Mouse (Mus musculus): ENCODE data around the gene B9d2. TPM values are rescaled to one million over a fixed set of nuclear protein-coding genes. Genes with fewer than 3 reads are reported as not detected.

Gene B9d2
- total RNA-seq, 1 experiment from 2014 or later: 17.8 TPM

DNA sequence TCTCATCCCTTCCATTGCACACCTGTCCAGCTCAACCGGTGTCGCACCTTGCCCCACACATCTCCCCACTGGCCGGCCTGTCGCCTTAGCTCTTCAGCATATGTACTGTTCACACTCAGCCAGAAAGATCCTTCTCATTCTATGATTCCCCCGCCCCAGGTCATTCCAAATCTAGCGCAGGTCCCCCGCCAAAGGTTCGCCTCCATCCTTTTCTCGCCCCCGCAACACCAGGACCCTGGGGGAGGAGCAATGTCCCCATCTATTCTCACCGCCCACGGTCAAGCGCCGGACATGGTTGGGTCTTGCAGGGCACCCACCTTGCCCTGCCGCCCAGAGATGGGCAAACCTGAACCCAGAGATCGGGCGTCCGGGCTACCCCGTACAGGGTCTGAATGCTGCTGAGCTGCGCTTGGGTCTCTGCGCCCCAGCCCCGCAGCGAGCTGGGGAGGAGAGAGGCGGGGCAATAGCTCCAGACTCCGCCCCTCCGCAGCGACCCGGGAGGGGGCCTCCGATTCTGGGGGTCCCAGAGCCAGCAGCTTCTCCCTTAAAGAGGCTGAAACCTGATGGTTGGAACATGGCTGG is 5.8 kb upstream of the B9d2 start, which contains the start of gene Tmem91:
Gene Tmem91, minus strand, starts transcription at position 448 of the 582 bp plus-strand sequence.
- DNase-seq: no peak

DNA sequence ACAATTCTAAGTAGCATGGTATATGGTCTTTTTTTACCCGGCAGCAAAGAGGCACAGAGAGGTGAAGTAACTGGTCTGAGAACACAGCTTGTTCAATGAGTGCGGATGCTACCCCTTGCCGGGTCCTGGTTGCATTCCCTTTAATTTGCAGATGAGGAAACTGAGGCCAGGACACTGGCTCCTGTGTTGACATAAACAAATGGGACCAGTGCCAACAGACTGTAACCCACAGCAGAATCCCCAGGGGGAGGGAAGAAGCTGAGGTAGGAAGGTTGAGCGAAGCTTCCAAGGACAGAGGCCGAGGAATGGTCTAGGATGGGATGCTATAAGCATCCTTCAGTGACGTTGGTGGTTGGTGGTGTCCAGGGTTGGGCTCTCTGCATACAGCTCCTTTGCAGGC is 5.2 kb upstream of the B9d2 start:
- DNase-seq: no peak

DNA sequence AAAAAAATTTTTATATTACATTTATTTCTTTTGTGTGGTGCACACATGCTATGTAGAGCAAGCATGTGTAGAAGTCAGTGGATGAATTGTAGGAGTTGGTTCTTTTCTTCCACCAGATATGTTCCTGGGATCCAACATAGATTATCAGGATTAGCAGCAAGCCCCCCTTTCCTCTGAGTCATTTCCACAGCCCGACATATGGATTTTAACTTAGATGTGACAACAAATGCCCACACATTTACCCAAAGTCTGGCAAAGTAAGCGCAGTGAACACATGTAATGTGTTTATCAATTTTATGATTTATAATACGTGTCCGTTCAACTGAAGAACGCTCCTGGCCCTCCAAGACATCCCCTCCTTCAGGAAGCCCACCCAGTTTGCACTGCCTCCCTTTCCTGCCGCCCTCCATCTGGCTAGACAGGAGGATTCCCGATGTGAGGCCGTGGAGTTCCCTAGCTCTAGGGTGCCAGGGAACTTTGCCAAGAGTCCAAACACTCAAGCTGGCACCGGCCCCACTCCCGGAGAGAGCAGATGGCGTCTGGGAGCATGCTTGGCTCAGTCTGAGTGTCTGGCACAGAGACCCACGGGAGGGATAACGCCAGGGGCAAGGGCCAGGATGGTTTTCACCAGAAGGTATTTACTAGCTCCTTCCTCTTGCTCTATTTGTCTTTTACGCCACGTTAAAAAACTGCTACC is 4.3 kb upstream of the B9d2 start:
- DNase-seq: peak; percentile 86

DNA sequence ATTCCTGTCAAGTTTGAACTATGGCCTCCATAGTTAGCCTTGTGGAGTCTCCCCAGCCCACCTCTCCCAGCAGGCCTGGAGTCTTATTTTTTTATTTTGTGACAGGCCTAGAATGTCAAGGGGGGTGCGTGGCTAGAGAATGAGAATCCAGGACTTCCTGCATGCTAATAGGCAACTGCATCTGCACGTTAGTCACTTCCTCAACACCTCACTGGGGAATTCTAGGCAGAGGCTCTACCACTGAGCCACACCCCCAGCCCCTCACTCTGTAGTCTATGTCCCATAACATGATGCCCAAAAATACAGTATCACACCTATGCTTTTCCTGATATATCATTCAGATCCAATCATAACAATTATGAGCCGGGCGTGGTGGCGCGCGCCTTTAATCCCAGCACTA is 3.6 kb upstream of the B9d2 start:
- no peak for DNase-seq

DNA sequence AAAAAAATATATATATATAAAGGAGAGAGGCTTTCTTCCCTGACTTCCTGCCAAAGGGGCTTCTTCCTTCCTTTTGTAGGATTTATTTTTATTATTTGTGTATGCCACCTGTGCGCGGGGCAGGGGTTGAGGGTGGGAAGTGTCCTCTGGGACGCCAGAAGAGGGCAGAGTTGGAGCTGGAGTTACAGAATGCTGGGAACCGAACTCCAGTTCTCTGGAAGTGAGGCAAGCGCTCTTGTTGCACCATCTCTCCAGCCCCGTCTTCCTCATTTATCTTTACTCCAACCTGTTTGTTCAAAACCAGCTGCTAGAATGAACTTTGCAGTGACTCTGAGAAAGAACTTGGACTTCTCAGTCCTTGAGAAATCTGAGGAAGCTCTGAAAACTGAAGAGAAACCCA is 609 bp upstream of the B9d2 start:
- DNase-seq: no peak

DNA sequence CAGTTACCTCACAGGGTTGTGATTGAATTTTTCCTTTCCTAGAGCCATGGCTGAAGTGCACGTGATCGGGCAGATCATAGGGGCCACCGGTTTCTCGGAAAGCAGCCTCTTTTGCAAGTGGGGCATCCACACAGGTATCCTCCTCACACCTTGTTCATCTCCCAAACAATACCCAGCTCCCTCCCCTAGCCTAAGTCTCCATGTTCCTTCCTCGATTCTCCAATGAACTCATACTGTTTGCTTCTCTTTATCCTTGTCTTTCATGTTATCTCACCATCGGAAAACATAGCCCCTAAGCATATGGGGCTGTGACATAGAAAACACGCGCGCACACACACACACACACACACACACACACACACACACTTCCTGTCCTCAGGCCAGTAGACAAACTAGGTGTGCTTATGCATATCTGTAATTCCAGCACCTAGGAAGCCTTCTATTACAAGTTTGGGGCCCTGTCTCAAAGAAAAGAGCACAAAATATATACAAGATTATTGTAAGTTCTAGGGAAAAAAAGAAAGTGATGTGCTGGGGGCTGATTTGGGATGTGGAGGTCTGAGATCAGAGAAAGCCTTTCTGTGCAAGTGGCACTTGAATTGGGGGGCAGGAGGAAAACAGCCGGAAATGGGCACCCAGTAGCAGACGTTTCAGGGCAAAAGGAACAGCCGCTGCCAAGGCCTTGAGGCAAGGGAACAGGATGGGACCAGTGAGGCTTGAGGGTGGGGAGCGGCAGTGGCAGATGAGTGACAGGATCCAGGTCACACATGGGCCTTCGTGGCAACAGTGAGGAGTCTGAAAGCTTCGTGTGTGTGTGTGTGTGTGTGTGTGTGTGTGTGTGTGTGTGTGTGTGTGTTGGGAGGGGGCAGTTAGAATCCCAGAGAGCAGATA is 1.0 kb downstream of the B9d2 start:
- no peak for DNase-seq

DNA sequence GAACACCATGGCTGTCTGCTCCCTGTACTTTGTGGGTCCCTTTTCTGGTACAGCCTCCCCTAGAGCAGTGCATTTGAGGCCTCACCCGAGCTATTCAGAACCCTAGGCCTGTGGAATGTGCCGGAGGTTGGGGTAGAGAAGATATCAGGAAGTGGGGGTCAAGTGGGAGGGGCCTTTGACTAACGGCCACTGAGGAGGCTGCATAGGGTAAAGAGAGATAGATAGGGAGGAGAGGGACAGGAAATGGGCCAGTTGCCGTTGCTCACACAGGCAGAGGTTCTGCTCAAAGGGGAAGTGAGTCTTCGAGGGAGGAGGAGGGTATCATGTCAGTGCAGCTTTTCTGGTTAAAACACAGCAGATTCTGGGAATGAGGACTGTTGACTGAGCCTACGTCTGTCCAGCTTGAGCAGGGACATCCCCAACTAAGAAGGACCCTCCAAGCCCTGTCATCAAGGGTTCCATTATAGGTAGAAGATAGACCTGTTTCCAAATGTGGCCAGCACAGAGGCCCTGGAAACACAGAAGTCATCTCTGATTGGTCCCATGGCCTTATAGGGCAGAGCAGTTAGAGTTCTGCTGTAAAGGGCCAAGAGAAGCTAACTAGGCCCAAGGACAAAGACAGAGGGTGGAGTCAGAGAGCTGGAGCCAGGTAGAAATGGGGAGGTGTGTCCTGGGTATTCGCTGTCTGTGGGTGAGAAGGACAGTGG is 3.0 kb downstream of the B9d2 start:
- no peak for DNase-seq

DNA sequence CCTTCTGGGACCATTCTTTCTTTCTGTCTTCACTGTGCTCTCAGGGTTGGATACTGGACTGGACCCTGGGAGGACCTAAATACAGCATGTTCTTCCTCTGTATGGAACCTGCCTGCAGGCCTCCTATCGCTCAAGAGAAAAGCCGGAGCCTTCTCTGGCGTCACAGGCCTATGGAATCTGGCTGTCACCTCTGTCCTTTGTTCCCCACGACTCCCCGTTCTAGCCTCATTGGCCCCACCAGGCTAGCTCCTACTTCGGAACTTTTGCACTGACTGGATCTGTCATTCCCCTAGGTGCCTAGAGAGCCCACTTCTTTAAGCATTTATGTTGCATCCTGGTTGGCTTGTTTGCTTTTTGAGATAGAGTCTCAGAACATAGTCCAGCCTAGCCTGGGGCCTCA is 4.1 kb downstream of the B9d2 start:
- DNase-seq: no peak

DNA sequence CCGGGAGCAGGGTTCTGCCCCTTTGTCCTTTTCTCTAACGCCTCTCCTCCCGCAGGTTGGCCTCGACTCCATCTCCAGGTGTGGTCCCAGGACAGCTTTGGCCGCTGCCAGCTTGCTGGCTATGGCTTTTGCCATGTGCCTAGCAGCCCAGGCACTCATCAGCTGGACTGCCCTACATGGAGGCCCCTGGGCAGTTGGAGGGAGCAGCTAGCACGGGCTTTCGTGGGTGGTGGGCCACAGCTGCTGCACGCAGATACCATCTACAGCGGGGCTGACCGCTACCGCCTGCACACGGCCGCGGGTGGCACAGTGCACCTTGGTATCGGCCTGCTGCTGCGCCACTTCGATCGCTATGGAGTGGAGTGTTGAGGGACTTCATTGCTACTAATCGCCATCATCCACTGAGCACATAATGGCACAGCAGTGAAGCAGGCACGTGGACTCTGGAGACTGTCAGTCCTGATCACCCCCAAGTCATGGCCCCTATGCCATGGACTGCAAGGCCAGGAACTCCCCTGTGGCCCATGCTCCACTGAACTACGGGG is 5.4 kb downstream of the B9d2 start:
- no peak for DNase-seq

DNA sequence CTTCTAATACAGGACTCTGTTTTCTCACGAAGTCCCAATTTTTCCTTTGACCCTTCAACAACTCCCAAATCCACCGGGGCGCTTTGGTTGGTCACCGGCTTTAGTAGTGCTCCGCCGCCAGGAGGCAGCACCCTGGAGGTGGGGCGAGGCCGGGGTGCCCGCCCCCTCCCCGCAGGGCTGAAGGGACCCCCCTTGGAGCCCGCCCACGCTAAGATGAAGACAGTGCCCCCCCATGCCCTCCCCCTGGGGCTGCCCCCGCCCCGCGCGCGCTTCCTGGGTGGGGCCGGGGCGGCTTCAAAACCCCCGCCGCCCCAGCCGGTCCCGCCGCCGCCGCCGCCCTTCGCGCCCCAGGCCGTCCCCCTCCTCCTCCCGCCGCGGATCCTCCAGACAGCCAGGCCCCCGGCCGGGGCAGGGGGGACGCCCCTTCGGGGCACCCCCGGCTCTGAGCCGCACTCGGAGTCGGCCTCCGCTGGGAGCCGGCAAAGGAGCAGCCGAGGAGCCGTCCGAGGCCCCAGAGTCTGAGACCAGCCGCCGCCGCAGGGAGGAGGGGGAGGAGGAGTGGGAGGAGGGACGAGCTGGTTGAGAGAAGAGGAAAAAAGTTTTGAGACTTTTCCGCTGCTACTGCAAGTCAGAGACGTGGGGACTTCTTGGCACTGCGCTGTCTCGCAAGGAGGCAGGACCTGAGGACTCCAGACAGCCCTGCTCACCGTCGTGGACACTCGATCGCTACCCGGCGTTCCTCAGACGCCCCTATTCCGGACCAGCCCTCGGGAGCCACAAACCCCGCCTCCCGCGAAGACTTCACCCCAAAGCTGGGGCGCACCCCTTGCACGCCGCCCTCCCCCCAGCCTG is 6.3 kb downstream of the B9d2 start, which contains the start of gene Tgfb1:
Gene Tgfb1, plus strand, starts transcription at position 323 of the 852 bp plus-strand sequence.
- DNase-seq: peak; percentile 89

DNA sequence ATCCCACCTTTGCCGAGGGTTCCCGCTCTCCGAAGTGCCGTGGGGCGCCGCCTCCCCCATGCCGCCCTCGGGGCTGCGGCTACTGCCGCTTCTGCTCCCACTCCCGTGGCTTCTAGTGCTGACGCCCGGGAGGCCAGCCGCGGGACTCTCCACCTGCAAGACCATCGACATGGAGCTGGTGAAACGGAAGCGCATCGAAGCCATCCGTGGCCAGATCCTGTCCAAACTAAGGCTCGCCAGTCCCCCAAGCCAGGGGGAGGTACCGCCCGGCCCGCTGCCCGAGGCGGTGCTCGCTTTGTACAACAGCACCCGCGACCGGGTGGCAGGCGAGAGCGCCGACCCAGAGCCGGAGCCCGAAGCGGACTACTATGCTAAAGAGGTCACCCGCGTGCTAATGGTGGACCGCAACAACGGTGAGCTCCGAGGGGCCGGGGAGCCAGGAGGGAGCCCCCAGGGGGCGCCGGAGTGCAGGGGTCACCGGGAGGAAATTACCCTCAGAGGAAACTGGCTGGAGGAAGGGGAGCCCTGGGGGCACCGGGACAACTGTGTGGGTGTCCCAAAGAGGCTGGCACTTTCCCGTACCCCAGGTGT is 7.3 kb downstream of the B9d2 start:
- DNase-seq: peak; percentile 78

DNA sequence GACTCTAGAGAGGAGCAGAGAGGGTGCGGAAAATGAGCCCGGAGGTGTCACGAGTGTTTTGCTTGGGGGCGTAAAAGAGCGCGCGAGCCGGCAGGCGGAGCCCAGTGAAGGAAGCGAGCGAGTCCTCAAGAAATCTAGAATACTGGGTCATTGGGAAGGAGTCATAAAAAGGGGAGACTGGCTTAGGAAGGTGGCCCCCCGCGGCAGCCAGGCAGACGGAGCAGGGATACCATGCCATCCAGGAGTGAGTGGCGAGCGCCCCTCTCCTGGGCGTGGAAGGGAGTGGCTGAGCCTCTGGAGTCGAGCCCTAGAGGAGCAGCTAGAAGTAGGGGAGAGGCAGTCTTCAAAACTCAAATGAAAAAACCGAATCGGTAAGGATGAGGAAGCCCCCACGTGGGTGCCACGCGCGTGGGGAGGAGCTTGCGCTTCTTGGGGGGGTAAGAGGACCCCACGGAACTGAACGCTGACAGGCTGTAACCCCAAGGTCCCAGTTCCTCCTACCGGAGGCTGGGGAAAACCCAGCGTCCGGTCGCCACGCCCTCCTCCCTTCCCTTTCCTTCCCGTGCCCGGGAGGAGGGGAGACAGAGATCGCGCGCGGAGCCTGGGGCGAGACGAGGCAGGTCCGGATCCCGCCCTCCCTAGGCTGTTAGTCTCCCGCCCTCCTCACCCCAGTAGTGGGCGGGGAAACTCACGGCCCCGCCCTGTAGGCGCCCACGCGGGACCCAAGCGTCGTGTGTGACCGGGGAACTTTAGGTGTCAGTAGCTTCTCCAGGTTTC is 8.4 kb downstream of the B9d2 start:
- DNase-seq: peak; percentile 88

DNA sequence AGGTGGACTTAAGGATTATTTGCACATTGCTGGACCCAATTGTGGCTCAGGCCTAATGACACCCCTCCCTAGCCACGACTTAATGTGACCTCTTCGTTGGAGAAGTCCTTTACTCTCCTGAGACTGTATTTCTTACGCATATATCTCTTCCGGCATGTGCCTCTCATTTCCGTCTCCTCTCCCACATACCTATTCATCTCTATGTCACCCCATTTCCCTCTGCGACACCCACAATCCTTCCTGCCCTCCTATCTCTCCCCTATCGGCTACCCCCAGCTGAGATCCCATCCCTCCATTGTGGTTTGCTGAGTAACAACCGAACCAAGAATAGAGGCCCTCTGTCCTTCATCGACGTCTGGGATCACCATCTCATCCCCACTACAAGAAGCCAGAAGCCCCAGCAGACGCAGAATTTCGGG is 9.0 kb downstream of the B9d2 start:
- DNase-seq: no peak

DNA sequence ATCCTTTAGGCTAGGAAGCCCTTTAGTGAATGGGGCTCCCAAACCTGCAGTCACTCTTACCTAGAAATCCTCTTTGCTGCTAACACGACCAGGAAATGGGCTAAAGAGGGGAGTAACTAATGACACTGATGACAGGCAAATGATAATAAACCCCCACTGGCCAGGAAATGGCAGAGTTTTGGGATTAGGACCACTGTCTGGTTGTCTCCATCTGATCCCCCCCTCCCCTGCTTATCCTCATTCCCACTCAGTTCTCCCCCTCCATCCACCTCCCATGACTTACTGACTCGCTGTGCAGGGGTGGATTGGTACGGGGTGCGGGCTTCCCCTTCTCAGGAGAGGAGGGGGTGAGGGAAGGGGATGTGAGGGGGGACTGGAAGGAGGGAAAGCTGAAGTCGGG is 9.5 kb downstream of the B9d2 start:
- DNase-seq: no peak

DNA sequence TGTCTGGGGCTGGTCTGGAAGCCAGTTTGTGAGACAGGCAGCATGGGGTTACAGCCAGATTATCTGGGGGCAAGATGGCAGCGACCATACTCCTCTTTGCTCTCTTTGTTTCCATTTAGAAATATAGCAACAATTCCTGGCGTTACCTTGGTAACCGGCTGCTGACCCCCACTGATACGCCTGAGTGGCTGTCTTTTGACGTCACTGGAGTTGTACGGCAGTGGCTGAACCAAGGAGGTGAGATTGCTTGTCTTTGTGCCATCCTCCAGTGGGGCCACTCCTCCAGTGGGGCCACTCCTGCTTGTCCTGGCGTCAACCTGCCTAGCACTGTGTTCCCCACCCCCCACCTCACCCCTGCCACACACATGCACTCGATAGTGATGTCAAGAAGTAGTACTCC is 13.5 kb downstream of the B9d2 start:
- no peak for DNase-seq

DNA sequence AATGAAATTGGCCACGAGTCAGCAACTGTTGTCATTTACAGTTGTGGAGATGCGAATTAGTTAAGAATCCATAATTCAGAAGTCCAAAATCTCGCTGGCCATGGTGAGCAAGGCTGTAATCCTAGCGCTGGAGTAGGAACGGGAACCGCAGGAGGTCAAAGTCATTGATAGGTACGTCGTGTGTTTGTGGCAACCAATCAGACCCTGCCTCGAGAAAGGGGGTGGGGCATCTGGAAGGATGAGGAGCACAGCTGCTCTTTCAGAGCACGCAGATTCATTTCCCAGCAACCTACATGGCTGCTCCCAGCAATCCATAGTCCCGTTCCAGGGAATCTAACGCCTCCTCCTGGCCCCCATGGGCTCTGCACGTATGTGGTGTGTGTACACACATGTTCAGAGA is 19.3 kb downstream of the B9d2 start:
- no peak for DNase-seq

DNA sequence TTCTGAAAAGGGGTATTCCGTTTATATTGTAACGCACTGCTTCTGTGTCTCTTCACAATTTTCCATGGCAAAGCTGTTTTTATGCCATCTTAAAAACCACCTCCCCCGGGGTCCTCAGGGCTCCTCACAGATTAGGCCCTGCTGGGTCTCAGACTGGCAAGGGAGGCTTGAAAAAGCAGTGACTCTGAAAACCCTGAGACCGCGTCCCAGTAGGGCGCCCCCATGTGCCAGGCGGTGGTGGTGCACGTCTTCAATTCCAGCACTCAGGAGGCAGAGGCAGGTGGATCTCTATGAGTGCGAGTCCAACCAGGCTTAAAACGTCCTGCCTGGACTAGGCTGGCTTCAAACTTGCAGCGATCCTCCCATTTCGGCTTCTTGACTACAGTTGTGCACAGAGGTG is 20.2 kb downstream of the B9d2 start:
- DNase-seq: no peak

DNA sequence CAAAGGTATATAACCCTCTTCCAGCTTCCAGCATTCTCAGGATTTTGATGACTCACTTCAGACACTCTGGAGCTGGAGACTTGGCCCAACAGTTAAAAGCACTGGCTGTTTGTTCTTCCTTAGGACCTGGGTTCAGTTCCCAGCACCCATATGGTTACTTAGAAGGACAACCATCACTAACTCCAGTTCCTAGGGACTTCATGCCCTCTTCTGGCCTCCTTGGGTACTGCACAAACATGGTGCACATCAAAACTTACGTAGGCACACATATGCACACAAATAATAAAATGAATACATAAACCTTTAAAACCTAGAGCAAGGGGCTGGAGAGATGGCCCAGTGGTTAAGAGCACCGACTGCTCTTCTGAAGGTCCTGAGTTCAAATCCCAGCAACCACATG is 21.8 kb downstream of the B9d2 start:
- DNase-seq: no peak

DNA sequence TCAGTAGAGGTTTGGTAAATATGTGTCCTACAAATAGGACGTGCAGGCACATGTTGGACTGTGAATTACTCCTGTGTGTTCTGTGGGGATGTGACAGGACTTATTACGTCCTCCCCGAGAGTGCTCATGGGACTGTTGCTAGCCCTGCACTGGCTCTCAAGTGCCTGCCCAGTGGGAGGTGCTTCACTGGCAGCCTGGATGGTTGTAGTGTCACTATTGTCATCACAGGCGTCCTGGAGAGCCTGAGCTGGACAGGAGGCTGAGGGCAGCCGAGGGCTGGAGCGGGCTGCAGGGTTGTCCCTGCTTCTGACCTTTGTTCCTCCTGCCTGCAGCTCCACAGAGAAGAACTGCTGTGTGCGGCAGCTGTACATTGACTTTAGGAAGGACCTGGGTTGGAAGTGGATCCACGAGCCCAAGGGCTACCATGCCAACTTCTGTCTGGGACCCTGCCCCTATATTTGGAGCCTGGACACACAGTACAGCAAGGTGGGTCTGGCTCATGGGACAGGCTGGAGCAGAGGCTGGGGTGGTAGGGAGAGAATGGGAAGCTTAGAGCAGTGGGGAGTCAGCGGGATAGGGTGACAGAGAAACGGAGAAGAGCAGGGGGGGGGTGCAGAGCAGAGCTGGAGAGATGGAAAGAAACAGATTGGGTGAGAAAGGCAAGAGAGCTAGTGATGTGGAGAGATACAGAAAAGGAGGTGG is 23.4 kb downstream of the B9d2 start:
- peak; percentile 52 for DNase-seq
